Mouse (Mus musculus): ENCODE measurements around the gene Lamb1.

DNA sequence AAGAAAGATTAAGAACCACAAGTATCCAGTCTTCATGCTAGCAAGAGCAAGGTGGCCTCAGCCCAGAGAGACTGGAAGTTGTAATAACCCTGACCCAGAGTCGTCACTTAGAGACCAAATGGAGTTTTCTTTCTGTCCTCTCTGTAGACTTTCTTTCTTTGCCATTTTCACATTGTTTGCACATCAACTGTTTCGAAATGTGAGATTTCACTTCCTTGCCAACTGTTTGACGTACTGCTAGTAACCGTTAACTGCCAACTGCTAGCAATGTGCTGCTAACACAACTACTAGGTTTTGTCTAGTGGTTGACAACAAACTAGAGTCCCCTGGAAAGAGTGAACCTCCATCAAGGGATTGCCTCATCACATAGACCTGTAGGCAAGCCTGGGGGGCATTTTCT lies 18.1 kb downstream of the Lamb1 start:
- TF ChIP-seq CTCF (IDR thresholded peaks at IDR 0.05; ENCODE audit: low read depth, low read length) (no peak), EP300 (IDR thresholded peaks at IDR 0.05; ENCODE audit: insufficient read depth, low read depth, low read length) (no peak), POLR2A (IDR thresholded peaks at IDR 0.05; ENCODE audit: insufficient read depth, low read length) (no peak)
